Mouse (Mus musculus) lung, postnatal 0 days (tissue): Measurements from ENCODE around the gene Ninj1. TPM values are rescaled to one million over a fixed set of nuclear protein-coding genes. Genes with fewer than 3 reads are reported as not detected.

Source experiments
- ATAC-seq: fragments of 200-750 bp; cut with Nextera tagmentation; 2 replicates; pipeline ENCODE4 v1.8.0; 2017; ENCODE audit warnings: moderate library complexity
- DNase-seq: peaks from one replicate; pipeline ENCODE4 v3.0.0-alpha.2; 2016; ENCODE audit warnings: low spot score
- H3K27ac ChIP-seq: fragments of 300-500 bp; sonication (generic); 2 replicates; pipeline ENCODE4 v1.5.1; 2014; ENCODE audit warnings: antibody characterized with exemption, mild to moderate bottlenecking, low read length, mixed read lengths
- H3K27me3 ChIP-seq: fragments of 300-500 bp; sonication (generic); replicated peaks from 2 replicates; pipeline ENCODE4 v1.6.1; 2014; ENCODE audit warnings: low read length, mixed read lengths; ENCODE audit not compliant: insufficient read depth
- H3K36me3 ChIP-seq: fragments of 300-500 bp; sonication (generic); 2 replicates; pipeline ENCODE4 v1.6.1; 2014; ENCODE audit warnings: low read length, mixed read lengths; ENCODE audit not compliant: insufficient read depth
- H3K4me1 ChIP-seq: fragments of 300-500 bp; sonication (generic); 2 replicates; pipeline ENCODE4 v1.6.1; 2014; ENCODE audit warnings: antibody characterized with exemption, low read depth, low read length, mixed read lengths; ENCODE audit not compliant: insufficient read depth
- H3K4me2 ChIP-seq: fragments of 300-500 bp; sonication (generic); replicated peaks from 2 replicates; pipeline ENCODE4 v1.6.1; 2014; ENCODE audit warnings: low read depth, mild to moderate bottlenecking, low read length, moderate library complexity, mixed read lengths
- H3K4me3 ChIP-seq: fragments of 300-500 bp; sonication (generic); 2 replicates; pipeline ENCODE4 v1.5.1; 2014; ENCODE audit warnings: low read depth, low read length
- H3K9ac ChIP-seq: fragments of 300-500 bp; sonication (generic); replicated peaks from 2 replicates; pipeline ENCODE4 v1.6.1; 2014; ENCODE audit warnings: low read depth, mild to moderate bottlenecking
- H3K9me3 ChIP-seq: fragments of 300-500 bp; sonication (generic); 2 replicates; pipeline ENCODE4 v1.6.1; 2016; ENCODE audit warnings: low read length, mixed read lengths
- CTCF ChIP-seq: IDR thresholded peaks from 2 replicates; pipeline ENCODE4 v1.5.1; 2016; ENCODE audit warnings: antibody characterized with exemption, mild to moderate bottlenecking
- EP300 ChIP-seq: IDR thresholded peaks from 2 replicates; pipeline ENCODE4 v1.6.1; 2016; ENCODE audit warnings: antibody characterized with exemption, mild to moderate bottlenecking, control low read depth
- WGBS: fragments of 180-500 bp; shearing (Covaris S2); extraction: QIAGEN DNeasy Blood & Tissue Kit; methylation state at CpG from one replicate; pipeline ENCODE4 v1.1.7; 2014; 5-methylcytosine and 5-hydroxymethylcytosine counted together
- polyA plus RNA-seq: library from polyadenylated mRNA; unstranded; fragments of >200 nt; fragmentation: Nextera tagmentation; extraction: Ambion mirVana; gene quantifications from 2 replicates; pipeline ENCODE4 v1.2.1, GENCODE M21; 2015

The Ninj1 gene
- polyA plus RNA-seq, 1 experiment from 2014 or later, result 72.0 TPM

DNA sequence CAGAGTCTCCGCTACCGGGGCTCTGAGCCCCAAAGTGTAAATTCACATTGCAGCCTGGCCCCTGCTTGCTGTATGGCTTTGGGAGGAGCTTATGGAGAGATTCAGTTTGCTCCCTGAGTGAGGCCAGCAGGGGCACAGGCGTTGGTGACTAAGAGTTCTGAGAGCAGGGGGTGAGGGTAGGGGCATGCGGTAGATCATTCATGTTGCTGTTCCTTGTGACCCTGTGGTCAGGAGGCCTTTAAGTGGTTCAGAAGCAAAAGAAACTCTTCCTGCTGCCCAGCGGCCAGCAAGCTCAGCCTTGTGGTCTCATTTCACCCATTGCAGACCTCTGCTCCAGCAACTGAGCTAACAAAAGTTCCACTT, 4.4 kb downstream of the Ninj1 start:
- no peak overlapping the region for H3K4me2 ChIP-seq
- no peak overlapping the region for H3K9ac ChIP-seq
- TF ChIP-seq EP300 (no peak), CTCF (no peak)
- no peaks in the 10 kb centered on the region for H3K9me3 ChIP-seq
- H3K27me3 ChIP-seq, result no peaks in the 10 kb centered on the region
- no peak for ATAC-seq
- H3K27ac ChIP-seq, result no peak overlapping the region
- peaks cover 21% of the 10 kb centered on the region for H3K4me1 ChIP-seq
- H3K36me3 ChIP-seq, result 0 out of 2 replicates have a peak, but pooled peaks cover 15% of the 10 kb centered on the region
- 60% methylated on average over 5 of the region's 5 CpGs for WGBS
- no peak for DNase-seq
- no peak overlapping the region for H3K4me3 ChIP-seq

DNA sequence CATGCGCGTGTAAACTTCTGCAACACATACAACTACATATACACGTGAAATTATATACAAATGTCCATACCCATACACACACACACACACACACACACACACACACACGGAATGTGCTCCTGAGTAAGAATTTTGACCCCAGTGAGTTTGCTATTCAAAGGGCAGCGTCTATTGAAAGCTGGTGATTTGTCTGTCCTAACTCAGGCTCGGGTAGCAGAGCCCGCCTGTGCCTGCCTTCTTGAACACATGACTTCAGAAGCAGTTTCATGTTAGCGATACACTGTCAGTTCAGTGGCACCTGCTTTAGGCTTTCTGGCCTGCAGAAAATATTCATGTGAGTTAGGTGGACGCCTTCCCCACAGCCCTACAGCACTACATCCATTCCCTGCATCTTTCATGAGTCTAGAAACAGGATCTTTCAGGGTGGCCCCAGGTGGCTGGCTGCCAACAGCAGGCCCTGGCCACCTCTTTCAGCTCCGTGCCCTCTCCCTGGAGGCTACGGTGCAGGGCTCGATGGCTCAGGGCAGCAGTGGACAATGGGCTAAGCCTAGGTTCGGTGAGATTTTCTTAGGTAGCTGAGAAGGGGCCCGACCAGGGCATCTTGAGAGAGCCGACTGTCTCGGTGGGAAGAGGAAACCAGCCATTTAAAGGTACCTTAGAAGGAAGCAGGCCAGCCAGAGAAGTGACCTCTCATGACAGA, 5.0 kb downstream of the Ninj1 start:
- peaks cover 17% of the 10 kb centered on the region for H3K4me1 ChIP-seq
- WGBS, result 68% methylated on average over 16 of the region's 16 CpGs
- H3K4me2 ChIP-seq, result no peak overlapping the region

DNA sequence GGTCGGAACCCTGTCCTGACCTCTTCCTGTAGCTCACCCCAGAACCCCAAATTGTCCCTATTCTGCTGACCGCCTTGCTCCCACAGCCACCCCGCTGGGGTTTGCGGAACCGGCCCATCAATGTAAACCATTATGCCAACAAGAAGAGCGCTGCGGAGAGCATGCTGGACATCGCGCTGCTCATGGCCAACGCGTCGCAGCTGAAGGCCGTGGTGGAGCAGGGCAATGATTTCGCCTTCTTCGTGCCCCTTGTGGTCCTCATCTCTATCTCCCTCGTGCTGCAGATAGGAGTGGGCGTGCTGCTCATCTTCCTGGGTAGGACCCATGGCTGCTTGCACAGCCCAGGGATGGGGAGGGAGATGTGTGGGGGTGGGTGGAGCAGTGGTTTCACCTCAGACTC, 6.4 kb downstream of the Ninj1 start:
- ATAC-seq (no peak), DNase-seq (no peak)
- Histone ChIP-seq H3K4me2 (no peak overlapping the region), H3K9ac (no peak overlapping the region), H3K9me3 (no peaks in the 10 kb centered on the region), H3K27me3 (no peaks in the 10 kb centered on the region), H3K27ac (no peak overlapping the region), H3K36me3 (0 out of 2 replicates have a peak, but pooled peaks cover 15% of the 10 kb centered on the region), H3K4me3 (no peak overlapping the region), H3K4me1 (peaks cover 11% of the 10 kb centered on the region; the same call in 1 of the 2 replicates)
- WGBS, result 92% methylated on average over 17 of the region's 17 CpGs
- TF ChIP-seq CTCF, result no peak
- TF ChIP-seq EP300, result no peak

More for the DNA sequence above, 5.0 kb downstream of the Ninj1 start:
- DNase-seq (no peak), ATAC-seq (no peak)
- H3K27ac ChIP-seq, result no peak overlapping the region
- H3K9me3 ChIP-seq, result no peaks in the 10 kb centered on the region
- H3K9ac ChIP-seq, result no peak overlapping the region
- no peak overlapping the region for H3K4me3 ChIP-seq
- TF ChIP-seq EP300, result no peak
- TF ChIP-seq CTCF, result no peak
- no peaks in the 10 kb centered on the region for H3K27me3 ChIP-seq
- H3K36me3 ChIP-seq, result 0 out of 2 replicates have a peak, but pooled peaks cover 15% of the 10 kb centered on the region

DNA sequence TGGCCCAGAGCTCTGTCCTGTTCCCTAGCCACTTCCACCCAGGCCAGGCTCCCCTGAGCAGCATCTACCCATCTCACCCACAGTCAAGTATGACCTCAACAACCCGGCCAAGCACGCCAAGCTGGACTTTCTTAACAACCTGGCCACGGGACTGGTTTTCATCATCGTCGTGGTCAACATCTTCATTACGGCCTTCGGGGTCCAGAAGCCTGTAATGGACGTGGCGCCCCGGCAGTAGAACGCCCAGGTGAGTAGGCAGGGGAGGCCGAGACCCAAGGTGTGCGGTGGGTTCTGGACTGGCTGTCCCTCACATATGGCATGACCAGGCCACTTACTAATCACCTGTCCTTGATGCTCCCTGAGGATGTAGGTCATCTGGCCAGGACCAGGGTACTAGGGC, 7.5 kb downstream of the Ninj1 start:
- Histone ChIP-seq H3K4me2 (no peak overlapping the region), H3K4me1 (peaks cover 11% of the 10 kb centered on the region; the same call in 1 of the 2 replicates), H3K4me3 (no peak overlapping the region), H3K9me3 (no peaks in the 10 kb centered on the region), H3K27ac (no peak overlapping the region), H3K27me3 (no peaks in the 10 kb centered on the region), H3K36me3 (0 out of 2 replicates have a peak, but pooled peaks cover 15% of the 10 kb centered on the region), H3K9ac (no peak overlapping the region)
- no peak for TF ChIP-seq CTCF
- no peak for TF ChIP-seq EP300
- 94% methylated on average over 13 of the region's 13 CpGs for WGBS
- ATAC-seq, result no peak
- no peak for DNase-seq

DNA sequence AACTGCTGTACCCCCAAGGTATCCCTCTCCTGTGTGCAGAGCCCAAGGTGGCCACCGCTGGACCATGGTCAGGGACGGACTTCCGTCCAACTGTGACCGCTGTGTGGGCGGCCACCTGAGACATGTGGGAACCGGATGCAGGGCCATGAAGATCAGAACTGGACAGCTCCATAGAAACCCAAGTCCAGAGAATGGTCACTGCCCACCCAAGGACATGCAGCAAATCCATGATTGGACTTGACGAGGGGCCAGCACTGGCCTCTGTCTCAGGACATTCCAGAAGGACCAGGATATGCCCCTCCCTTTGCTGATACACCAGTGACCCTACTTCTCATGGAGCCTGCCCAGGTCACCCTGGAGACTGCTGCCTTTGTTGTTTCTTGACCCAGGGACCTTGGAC, 8.4 kb downstream of the Ninj1 start:
- WGBS, result 92% methylated on average over 7 of the region's 7 CpGs

DNA sequence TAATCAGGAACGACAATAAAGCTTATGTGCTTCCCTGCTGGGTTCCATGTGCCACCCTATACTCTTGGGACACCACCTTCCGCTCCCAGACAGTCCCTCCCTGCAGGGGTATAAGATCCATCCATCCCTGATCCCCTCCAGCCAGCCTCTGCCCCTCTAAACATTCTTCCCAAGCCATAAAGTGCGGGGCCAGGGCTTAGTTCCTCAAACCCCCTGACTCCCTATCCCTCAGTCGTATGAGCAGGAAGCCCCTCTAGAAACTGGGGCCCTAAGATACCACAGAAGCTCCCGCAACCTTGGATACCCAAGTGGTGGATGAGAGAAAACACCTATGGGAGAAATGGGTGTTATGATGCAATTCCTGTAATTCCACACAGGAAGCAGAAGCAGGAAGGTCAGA, 8.9 kb downstream of the Ninj1 start:
- TF ChIP-seq EP300, result no peak
- TF ChIP-seq CTCF, result no peak

More for the DNA sequence above, 8.4 kb downstream of the Ninj1 start:
- no peak overlapping the region for H3K4me2 ChIP-seq
- no peak overlapping the region for H3K4me3 ChIP-seq
- DNase-seq (no peak), ATAC-seq (no peak)
- TF ChIP-seq EP300 (no peak), CTCF (no peak)
- no peak overlapping the region for H3K9ac ChIP-seq
- H3K9me3 ChIP-seq, result no peaks in the 10 kb centered on the region
- peaks cover 6% of the 10 kb centered on the region; the same call in 1 of the 2 replicates for H3K4me1 ChIP-seq
- H3K36me3 ChIP-seq, result 0 out of 2 replicates have a peak, but pooled peaks cover 15% of the 10 kb centered on the region
- H3K27me3 ChIP-seq, result no peaks in the 10 kb centered on the region
- H3K27ac ChIP-seq, result no peak overlapping the region

More for the DNA sequence above, 8.9 kb downstream of the Ninj1 start:
- Histone ChIP-seq H3K4me3 (no peak overlapping the region), H3K36me3 (0 out of 2 replicates have a peak, but pooled peaks cover 15% of the 10 kb centered on the region), H3K27ac (no peak overlapping the region), H3K27me3 (no peaks in the 10 kb centered on the region), H3K4me2 (no peak overlapping the region), H3K9me3 (no peaks in the 10 kb centered on the region), H3K9ac (no peak overlapping the region), H3K4me1 (0 out of 2 replicates have a peak, but pooled peaks cover 3% of the 10 kb centered on the region)
- whole genome bisulfite sequencing, result 76% methylated on average over 5 of the region's 5 CpGs
- DNase-seq, result no peak
- ATAC-seq, result no peak
